Mouse (Mus musculus) right cerebral cortex, adult 18-20 months (tissue): ENCODE data around the gene Ankrd13c.
A peak's percentile ranks its signal among the peaks of the same experiment; 100 is the strongest.

Experiments
- DNase-seq: peaks from one replicate; pipeline ENCODE4 v3.0.0; 2022; ENCODE audit warnings: mixed read lengths

Gene Ankrd13c

DNA sequence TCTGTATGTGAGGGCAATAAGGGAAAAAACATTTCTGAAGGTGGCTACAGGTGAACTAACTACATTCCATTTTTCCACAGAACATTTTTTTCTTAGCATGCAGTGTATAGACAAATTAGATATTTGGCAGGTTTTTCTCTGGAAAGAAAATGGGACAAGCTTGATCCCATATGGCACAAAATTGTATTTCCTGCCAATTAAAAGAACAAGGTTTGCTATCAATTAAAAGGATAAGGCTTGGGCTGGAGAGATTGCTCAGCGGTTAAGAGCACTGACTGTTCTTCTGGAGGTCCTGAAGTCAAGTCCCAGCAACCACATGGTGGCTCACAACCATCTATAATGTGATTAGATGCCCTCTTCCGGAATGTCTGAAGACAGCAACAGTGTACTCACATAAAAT is 8.4 kb downstream of the Ankrd13c start:
- no peak for DNase-seq

DNA sequence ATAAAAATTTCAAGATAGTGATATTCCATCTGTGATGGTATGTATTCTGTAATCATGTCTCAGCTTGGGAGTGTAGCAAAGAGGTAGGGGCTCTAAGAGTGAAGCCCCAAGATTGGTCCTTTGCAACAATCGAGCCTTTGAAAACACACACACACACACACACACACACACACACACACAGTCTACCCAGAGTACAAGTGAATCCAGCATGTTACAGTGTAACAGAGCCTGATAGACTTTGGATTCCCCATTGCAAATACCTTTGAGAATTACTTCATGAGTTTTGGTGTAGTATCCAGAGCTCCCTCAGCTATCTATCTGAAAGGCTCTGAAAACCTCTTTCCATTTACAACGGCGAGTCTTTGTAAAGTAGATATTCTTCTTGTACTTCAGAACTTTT is 9.2 kb downstream of the Ankrd13c start:
- DNase-seq = no peak

DNA sequence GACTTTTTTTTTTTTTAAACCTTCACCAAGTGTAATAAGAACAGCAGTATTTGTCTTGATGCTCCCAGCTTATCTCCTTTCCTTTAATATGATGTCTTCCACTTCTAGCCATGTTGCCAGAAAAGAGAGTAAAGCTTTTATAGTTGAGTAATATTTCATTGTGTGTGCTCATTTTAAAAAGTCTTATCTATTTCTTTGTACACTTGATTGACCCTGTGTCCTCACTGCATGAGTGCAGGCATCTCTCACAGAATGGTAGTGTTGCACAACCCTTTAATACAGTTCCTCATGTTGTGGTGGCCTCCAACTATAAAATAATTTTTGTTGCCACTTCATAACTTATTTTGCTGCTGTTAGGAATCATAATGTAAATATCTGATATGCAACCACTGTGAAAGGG is 10.3 kb downstream of the Ankrd13c start:
- no peak for DNase-seq

DNA sequence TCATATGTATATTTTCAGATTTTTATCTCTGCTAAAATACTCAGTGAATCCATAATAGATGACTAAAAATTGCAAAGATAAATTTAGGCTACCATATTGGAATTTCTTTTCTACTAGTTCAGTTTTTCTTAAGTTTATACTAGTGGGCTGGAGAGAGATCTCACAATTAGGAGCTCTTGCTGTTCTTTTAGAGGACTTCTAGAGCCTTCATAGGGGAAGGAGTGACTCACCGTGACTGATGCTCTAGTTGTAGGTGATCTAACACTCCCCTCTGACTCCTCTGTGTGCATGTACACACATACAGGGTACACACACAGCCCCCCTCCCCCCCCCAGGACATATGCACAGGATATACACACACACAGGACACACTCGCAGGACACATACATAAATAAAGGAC is 24.1 kb downstream of the Ankrd13c start:
- DNase-seq = no peak

DNA sequence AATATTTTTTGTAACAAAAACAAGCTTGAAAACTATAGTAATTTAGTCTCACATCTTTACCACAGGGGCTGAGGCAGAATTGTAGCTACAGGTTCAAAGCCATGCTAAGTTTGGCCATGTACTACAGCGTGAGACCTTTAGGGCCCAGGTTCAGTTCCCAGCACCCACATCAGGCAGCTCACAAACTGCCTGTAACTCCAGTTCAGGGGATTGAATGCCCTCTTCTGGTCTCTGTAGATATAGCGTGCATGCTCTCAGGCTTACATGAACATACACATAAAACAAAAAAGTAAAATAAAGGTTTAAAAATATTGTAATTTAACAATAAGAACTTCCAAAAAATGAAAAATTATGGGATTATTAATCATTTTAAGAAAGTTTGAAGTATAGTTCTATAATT is 26.2 kb downstream of the Ankrd13c start:
- DNase-seq = no peak

DNA sequence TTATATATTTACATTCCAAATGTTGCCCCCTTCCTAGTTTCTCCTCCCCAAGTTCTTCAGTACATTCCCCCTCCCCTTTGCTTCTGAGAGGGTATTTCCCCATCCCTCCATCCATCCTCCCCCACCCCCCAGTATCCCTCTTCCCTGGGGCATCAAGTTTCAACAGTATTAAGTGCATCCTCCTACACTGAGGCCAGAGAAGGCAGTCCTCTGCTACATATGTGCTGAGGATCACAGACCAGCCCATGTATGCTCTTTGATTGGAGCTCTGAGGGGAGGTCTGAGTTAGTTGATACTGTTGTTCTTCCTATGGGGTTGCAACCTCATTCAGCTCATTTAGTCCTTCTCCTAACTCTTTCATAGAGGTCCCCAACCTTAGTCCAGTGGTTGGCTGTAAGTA is 32.6 kb downstream of the Ankrd13c start:
- DNase-seq = no peak

DNA sequence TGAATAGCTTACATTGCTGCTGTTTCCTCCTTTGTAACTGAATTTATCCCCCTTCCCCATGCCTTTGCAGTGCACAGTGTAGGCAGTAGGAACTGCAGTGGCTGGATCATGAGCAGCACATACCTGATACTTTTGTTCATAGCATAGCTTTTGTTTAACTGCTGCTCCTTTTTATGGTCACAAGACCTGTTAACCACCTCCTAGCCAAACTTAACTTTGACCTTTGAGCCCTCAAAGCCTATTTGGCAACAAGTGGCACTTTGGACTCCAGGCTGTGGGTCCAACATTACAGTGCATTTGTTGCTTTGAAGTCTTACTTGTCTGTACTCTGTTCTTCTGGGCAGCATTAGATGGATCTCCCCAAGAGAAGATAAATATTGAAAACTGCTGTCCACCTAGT is 46.3 kb downstream of the Ankrd13c start:
- DNase-seq = no peak

GRCm38 (mm10) chr3:157995726-157996125 is 48.7 kb downstream of the Ankrd13c start:
- DNase-seq = no peak

DNA sequence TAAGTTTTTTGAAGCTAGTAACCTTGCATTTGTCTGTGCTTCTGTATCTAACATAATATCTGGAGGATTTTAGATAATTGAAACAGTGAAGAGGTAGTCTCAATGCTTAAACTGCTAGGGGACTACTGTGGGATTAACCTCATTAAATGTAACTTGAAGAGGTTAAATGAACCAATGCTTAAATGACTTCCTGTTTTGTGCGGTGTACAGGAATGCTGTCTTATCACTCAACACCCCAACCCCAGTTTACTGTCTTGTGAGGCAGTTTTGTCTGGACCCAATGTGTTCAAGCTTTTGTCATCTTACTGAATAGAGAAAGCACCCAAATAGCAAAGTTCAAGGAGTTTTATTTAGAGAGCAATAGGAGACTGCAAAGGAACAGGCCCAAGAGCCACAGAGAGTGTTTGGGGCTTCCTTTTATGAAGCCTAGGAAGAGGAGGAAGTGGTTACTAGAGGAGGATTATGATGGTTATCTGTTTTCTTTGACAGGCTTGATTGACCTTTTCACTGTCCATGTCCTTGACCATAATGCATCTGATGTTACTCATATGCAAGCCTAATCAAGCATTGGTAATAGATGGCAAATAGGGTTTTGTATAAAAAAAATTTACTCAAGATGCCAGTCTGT is 51.8 kb downstream of the Ankrd13c start:
- DNase-seq = no peak

GRCm38 (mm10) chr3:158008647-158009046 is 61.6 kb downstream of the Ankrd13c start:
- no peak for DNase-seq

GRCm38 (mm10) chr3:158009762-158010320 is 62.8 kb downstream of the Ankrd13c start:
- DNase-seq = peak; percentile 14

GRCm38 (mm10) chr3:158031371-158031925 is 84.4 kb downstream of the Ankrd13c start:
- DNase-seq = peak; percentile 91

- DNase-seq = no peak
Observed at GRCm38 (mm10) chr3:158032106-158032505, 85.1 kb downstream of the Ankrd13c start.

- DNase-seq = no peak
Observed at GRCm38 (mm10) chr3:158035866-158036265, 88.8 kb downstream of the Ankrd13c start.

- DNase-seq = peak; percentile 97
Observed at GRCm38 (mm10) chr3:158036329-158036988, 89.4 kb downstream of the Ankrd13c start, which contains the start of the genes Srsf11 and Lrrc40. TSS of gene Srsf11 (minus strand) at chr3:158036639. TSS of gene Lrrc40 (plus strand) at chr3:158036662.

- no peak for DNase-seq
Observed at GRCm38 (mm10) chr3:158038106-158038505, 91.1 kb downstream of the Ankrd13c start.

- no peak for DNase-seq
Observed at GRCm38 (mm10) chr3:158040755-158041154, 93.7 kb downstream of the Ankrd13c start.

- no peak for DNase-seq
Observed at GRCm38 (mm10) chr3:158049508-158049907, 102.5 kb downstream of the Ankrd13c start.
